Mouse (Mus musculus): ENCODE data around the gene Olfr792. TPM values are rescaled to one million over a fixed set of nuclear protein-coding genes. Genes with fewer than 3 reads are reported as not detected.

The Olfr792 gene
- not detected for polyA plus RNA-seq (2014; fragmentation: Illumina TruSeq; extraction: RNeasy Lipid Tissue Mini Kit (QIAGEN cat#74804); ENCODE audit: low read depth, low replicate concordance)

GRCm38 (mm10) chr10:129538862-129539261 lies at the start of gene Olfr792:
TSS of gene Olfr792 (plus strand) at chr10:129539162.

GRCm38 (mm10) chr10:129498192-129498591 lies 40.8 kb upstream of the Olfr792 start, which contains the start of gene Olfr790:
TSS of gene Olfr790 (plus strand) at chr10:129498492.

GRCm38 (mm10) chr10:129521492-129521891 lies 17.5 kb upstream of the Olfr792 start, which contains the start of gene Olfr791:
TSS of gene Olfr791 (plus strand) at chr10:129521792.

GRCm38 (mm10) chr10:129567355-129567754 lies 28.4 kb downstream of the Olfr792 start, which contains the start of gene Olfr794:
TSS of gene Olfr794 (plus strand) at chr10:129567655.

Other genes with a start within 250 kb of the Olfr792 start
- not detected for gene Olfr780, start 221.0 kb upstream of the Olfr792 start, polyA plus RNA-seq (2014; fragmentation: Illumina TruSeq; extraction: RNeasy Lipid Tissue Mini Kit (QIAGEN cat#74804); ENCODE audit: low read depth, low replicate concordance)
- gene Olfr781, start 210.3 kb upstream of the Olfr792 start, polyA plus RNA-seq (2014; fragmentation: Illumina TruSeq; extraction: RNeasy Lipid Tissue Mini Kit (QIAGEN cat#74804); ENCODE audit: low read depth, low replicate concordance) = not detected
- not detected for gene Olfr782, start 190.3 kb upstream of the Olfr792 start, polyA plus RNA-seq (2014; fragmentation: Illumina TruSeq; extraction: RNeasy Lipid Tissue Mini Kit (QIAGEN cat#74804); ENCODE audit: low read depth, low replicate concordance)
- gene Olfr784, start 155.1 kb upstream of the Olfr792 start, polyA plus RNA-seq (2014; fragmentation: Illumina TruSeq; extraction: RNeasy Lipid Tissue Mini Kit (QIAGEN cat#74804); ENCODE audit: low read depth, low replicate concordance) = not detected
- not detected for gene Olfr785, start 133.7 kb upstream of the Olfr792 start, polyA plus RNA-seq (2014; fragmentation: Illumina TruSeq; extraction: RNeasy Lipid Tissue Mini Kit (QIAGEN cat#74804); ENCODE audit: low read depth, low replicate concordance)
- not detected for gene Olfr786, start 111.9 kb upstream of the Olfr792 start, polyA plus RNA-seq (2014; fragmentation: Illumina TruSeq; extraction: RNeasy Lipid Tissue Mini Kit (QIAGEN cat#74804); ENCODE audit: low read depth, low replicate concordance)
- gene Olfr787, start 77.3 kb upstream of the Olfr792 start, polyA plus RNA-seq (2014; fragmentation: Illumina TruSeq; extraction: RNeasy Lipid Tissue Mini Kit (QIAGEN cat#74804); ENCODE audit: low read depth, low replicate concordance) = not detected
- gene Olfr788, start 68.2 kb upstream of the Olfr792 start, polyA plus RNA-seq (2014; fragmentation: Illumina TruSeq; extraction: RNeasy Lipid Tissue Mini Kit (QIAGEN cat#74804); ENCODE audit: low read depth, low replicate concordance) = not detected
- not detected for gene Olfr789, start 54.4 kb upstream of the Olfr792 start, polyA plus RNA-seq (2014; fragmentation: Illumina TruSeq; extraction: RNeasy Lipid Tissue Mini Kit (QIAGEN cat#74804); ENCODE audit: low read depth, low replicate concordance)
- gene Olfr790, start 40.7 kb upstream of the Olfr792 start, polyA plus RNA-seq (2014; fragmentation: Illumina TruSeq; extraction: RNeasy Lipid Tissue Mini Kit (QIAGEN cat#74804); ENCODE audit: low read depth, low replicate concordance) = not detected
- gene Olfr791, start 17.4 kb upstream of the Olfr792 start, polyA plus RNA-seq (2014; fragmentation: Illumina TruSeq; extraction: RNeasy Lipid Tissue Mini Kit (QIAGEN cat#74804); ENCODE audit: low read depth, low replicate concordance) = not detected
- gene Olfr794, start 28.5 kb downstream of the Olfr792 start, polyA plus RNA-seq (2014; fragmentation: Illumina TruSeq; extraction: RNeasy Lipid Tissue Mini Kit (QIAGEN cat#74804); ENCODE audit: low read depth, low replicate concordance) = not detected
- not detected for gene Olfr796, start 73.4 kb downstream of the Olfr792 start, polyA plus RNA-seq (2014; fragmentation: Illumina TruSeq; extraction: RNeasy Lipid Tissue Mini Kit (QIAGEN cat#74804); ENCODE audit: low read depth, low replicate concordance)
- gene Olfr798, start 88.8 kb downstream of the Olfr792 start, polyA plus RNA-seq (2014; fragmentation: Illumina TruSeq; extraction: RNeasy Lipid Tissue Mini Kit (QIAGEN cat#74804); ENCODE audit: low read depth, low replicate concordance) = not detected
- gene Olfr799, start 98.3 kb downstream of the Olfr792 start, polyA plus RNA-seq (2014; fragmentation: Illumina TruSeq; extraction: RNeasy Lipid Tissue Mini Kit (QIAGEN cat#74804); ENCODE audit: low read depth, low replicate concordance) = not detected
- not detected for gene Olfr800, start 118.5 kb downstream of the Olfr792 start, polyA plus RNA-seq (2014; fragmentation: Illumina TruSeq; extraction: RNeasy Lipid Tissue Mini Kit (QIAGEN cat#74804); ENCODE audit: low read depth, low replicate concordance)
- not detected for gene Olfr801, start 134.7 kb downstream of the Olfr792 start, polyA plus RNA-seq (2014; fragmentation: Illumina TruSeq; extraction: RNeasy Lipid Tissue Mini Kit (QIAGEN cat#74804); ENCODE audit: low read depth, low replicate concordance)
- not detected for gene Olfr802, start 149.0 kb downstream of the Olfr792 start, polyA plus RNA-seq (2014; fragmentation: Illumina TruSeq; extraction: RNeasy Lipid Tissue Mini Kit (QIAGEN cat#74804); ENCODE audit: low read depth, low replicate concordance)
- not detected for gene Olfr803, start 155.1 kb downstream of the Olfr792 start, polyA plus RNA-seq (2014; fragmentation: Illumina TruSeq; extraction: RNeasy Lipid Tissue Mini Kit (QIAGEN cat#74804); ENCODE audit: low read depth, low replicate concordance)
- gene Olfr804, start 164.0 kb downstream of the Olfr792 start, polyA plus RNA-seq (2014; fragmentation: Illumina TruSeq; extraction: RNeasy Lipid Tissue Mini Kit (QIAGEN cat#74804); ENCODE audit: low read depth, low replicate concordance) = not detected
- not detected for gene Olfr805, start 190.2 kb downstream of the Olfr792 start, polyA plus RNA-seq (2014; fragmentation: Illumina TruSeq; extraction: RNeasy Lipid Tissue Mini Kit (QIAGEN cat#74804); ENCODE audit: low read depth, low replicate concordance)
- gene Olfr806, start 202.8 kb downstream of the Olfr792 start, polyA plus RNA-seq (2014; fragmentation: Illumina TruSeq; extraction: RNeasy Lipid Tissue Mini Kit (QIAGEN cat#74804); ENCODE audit: low read depth, low replicate concordance) = not detected
- not detected for gene Olfr807, start 218.6 kb downstream of the Olfr792 start, polyA plus RNA-seq (2014; fragmentation: Illumina TruSeq; extraction: RNeasy Lipid Tissue Mini Kit (QIAGEN cat#74804); ENCODE audit: low read depth, low replicate concordance)
- gene Olfr808, start 226.3 kb downstream of the Olfr792 start, polyA plus RNA-seq (2014; fragmentation: Illumina TruSeq; extraction: RNeasy Lipid Tissue Mini Kit (QIAGEN cat#74804); ENCODE audit: low read depth, low replicate concordance) = not detected
- gene Olfr809, start 235.5 kb downstream of the Olfr792 start, polyA plus RNA-seq (2014; fragmentation: Illumina TruSeq; extraction: RNeasy Lipid Tissue Mini Kit (QIAGEN cat#74804); ENCODE audit: low read depth, low replicate concordance) = not detected